Mouse (Mus musculus): ENCODE data around the gene Fam19a1.

Fam19a1 gene

GRCm38 (mm10) chr6:96439419-96439818 lies 326.5 kb downstream of the Fam19a1 start:
- no peak for DNase-seq (ENCODE audit: low spot score)

- no peak for DNase-seq (ENCODE audit: low spot score)
Observed at GRCm38 (mm10) chr6:96441971-96442370, 329.0 kb downstream of the Fam19a1 start.

GRCm38 (mm10) chr6:96447466-96447865 lies 334.5 kb downstream of the Fam19a1 start:
- DNase-seq (ENCODE audit: low spot score) = no peak

- DNase-seq (ENCODE audit: low spot score) = no peak
Observed at GRCm38 (mm10) chr6:96456266-96456665, 343.3 kb downstream of the Fam19a1 start.

GRCm38 (mm10) chr6:96457590-96458259 lies 344.8 kb downstream of the Fam19a1 start:
- no peak for DNase-seq (ENCODE audit: low spot score)

- no peak for DNase-seq (ENCODE audit: low spot score)
Observed at GRCm38 (mm10) chr6:96459041-96459440, 346.1 kb downstream of the Fam19a1 start.

GRCm38 (mm10) chr6:96499464-96499863 lies 386.5 kb downstream of the Fam19a1 start:
- no peak for DNase-seq (ENCODE audit: low spot score)

GRCm38 (mm10) chr6:96541600-96541999 lies 428.6 kb downstream of the Fam19a1 start:
- no peak for DNase-seq (ENCODE audit: low spot score)

GRCm38 (mm10) chr6:96544832-96545231 lies 431.9 kb downstream of the Fam19a1 start:
- DNase-seq (ENCODE audit: low spot score) = no peak

GRCm38 (mm10) chr6:96550431-96550830 lies 437.5 kb downstream of the Fam19a1 start:
- no peak for DNase-seq (ENCODE audit: low spot score)

GRCm38 (mm10) chr6:96578649-96579048 lies 465.7 kb downstream of the Fam19a1 start:
- no peak for DNase-seq (ENCODE audit: low spot score)

GRCm38 (mm10) chr6:96580726-96581125 lies 467.8 kb downstream of the Fam19a1 start:
- no peak for DNase-seq (ENCODE audit: low spot score)

- DNase-seq (ENCODE audit: low spot score) = no peak
Observed at GRCm38 (mm10) chr6:96581187-96581586, 468.2 kb downstream of the Fam19a1 start.

- DNase-seq (ENCODE audit: low spot score) = no peak
Observed at GRCm38 (mm10) chr6:96587427-96587826, 474.5 kb downstream of the Fam19a1 start.

- DNase-seq (ENCODE audit: low spot score) = no peak
Observed at GRCm38 (mm10) chr6:96593031-96593430, 480.1 kb downstream of the Fam19a1 start.

- DNase-seq (ENCODE audit: low spot score) = no peak
Observed at GRCm38 (mm10) chr6:96595201-96595600, 482.2 kb downstream of the Fam19a1 start.

GRCm38 (mm10) chr6:96624196-96624595 lies 511.2 kb downstream of the Fam19a1 start:
- DNase-seq (ENCODE audit: low spot score) = no peak

- DNase-seq (ENCODE audit: low spot score) = no peak
Observed at GRCm38 (mm10) chr6:96631518-96631917, 518.6 kb downstream of the Fam19a1 start.

- no peak for DNase-seq (ENCODE audit: low spot score)
Observed at GRCm38 (mm10) chr6:96632243-96632642, 519.3 kb downstream of the Fam19a1 start.

GRCm38 (mm10) chr6:96635663-96636062 lies 522.7 kb downstream of the Fam19a1 start:
- DNase-seq (ENCODE audit: low spot score) = no peak

- DNase-seq (ENCODE audit: low spot score) = no peak
Observed at GRCm38 (mm10) chr6:96648742-96649141, 535.8 kb downstream of the Fam19a1 start.

- no peak for DNase-seq (ENCODE audit: low spot score)
Observed at GRCm38 (mm10) chr6:96649267-96649666, 536.3 kb downstream of the Fam19a1 start.

GRCm38 (mm10) chr6:96666311-96666710 lies 553.4 kb downstream of the Fam19a1 start:
- DNase-seq (ENCODE audit: low spot score) = no peak

GRCm38 (mm10) chr6:96677813-96678212 lies 564.9 kb downstream of the Fam19a1 start:
- DNase-seq (ENCODE audit: low spot score) = no peak
